Mouse (Mus musculus): ENCODE measurements around the gene Tjp1.

Gene Tjp1

DNA sequence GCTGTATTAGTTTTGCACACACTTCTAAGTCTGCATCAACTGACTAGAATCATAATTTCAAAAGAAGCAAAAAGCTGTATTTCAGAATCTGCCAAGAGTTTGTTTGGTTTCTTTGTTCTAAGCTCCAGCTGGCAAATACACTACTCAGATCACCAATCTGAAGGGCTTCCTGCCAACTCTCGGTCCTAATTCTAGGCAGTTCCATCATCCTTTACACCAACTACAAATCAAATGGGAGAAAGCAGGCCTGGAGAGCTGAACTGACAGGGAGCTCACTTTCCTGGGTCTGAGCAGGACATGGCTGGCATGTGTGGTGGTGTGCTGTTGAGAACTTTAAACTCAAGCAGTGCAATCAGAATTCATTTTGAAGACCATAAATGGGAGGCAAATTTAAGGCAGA lies 170.0 kb downstream of the Tjp1 start:
- DNase-seq (ENCODE audit: low spot score), result peak; percentile 54

DNA sequence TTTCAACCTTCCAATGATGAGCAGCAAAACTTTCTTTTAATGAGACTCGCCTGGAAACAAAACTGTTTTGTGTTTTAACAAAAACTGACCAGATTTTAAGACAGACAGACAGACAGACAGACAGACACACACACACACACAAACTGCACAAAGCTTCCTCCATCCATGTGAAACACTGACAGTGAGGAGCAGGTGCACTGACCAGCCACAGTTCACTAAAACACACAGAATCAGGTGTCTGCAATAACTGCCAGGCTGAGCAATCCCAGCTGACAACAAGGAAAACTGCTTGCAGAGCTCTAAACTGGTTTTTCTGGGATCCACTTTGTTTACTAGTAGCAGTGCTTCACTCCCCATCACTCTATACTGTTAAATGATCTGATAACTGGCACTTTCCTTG lies 171.4 kb downstream of the Tjp1 start:
- no peak for DNase-seq (ENCODE audit: low spot score)

DNA sequence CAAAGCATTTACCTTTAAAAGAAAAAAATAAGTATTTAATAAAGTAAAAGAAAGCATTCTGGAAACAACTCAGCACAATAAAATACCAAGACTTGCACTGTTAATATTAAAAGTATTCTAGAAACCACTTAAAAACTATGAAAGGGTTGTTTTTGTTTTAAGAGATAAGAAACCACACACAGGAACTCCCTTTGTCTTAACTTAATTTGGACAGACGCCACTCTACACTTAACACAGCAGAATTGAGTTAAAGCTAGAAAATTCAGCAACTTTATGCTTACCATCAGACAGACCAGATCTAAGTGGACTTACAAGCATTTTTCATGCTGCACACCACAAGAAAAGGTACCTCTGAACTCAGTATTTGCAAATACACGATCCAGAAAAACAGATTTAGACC lies 172.7 kb downstream of the Tjp1 start:
- no peak for DNase-seq (ENCODE audit: low spot score)

GRCm38 (mm10) chr7:65350348-65351079 lies 177.1 kb downstream of the Tjp1 start:
- no peak for DNase-seq (ENCODE audit: low spot score)

GRCm38 (mm10) chr7:65348540-65348939 lies 179.0 kb downstream of the Tjp1 start:
- no peak for DNase-seq (ENCODE audit: low spot score)

GRCm38 (mm10) chr7:65345314-65345713 lies 182.3 kb downstream of the Tjp1 start:
- DNase-seq (ENCODE audit: low spot score), result no peak

DNA sequence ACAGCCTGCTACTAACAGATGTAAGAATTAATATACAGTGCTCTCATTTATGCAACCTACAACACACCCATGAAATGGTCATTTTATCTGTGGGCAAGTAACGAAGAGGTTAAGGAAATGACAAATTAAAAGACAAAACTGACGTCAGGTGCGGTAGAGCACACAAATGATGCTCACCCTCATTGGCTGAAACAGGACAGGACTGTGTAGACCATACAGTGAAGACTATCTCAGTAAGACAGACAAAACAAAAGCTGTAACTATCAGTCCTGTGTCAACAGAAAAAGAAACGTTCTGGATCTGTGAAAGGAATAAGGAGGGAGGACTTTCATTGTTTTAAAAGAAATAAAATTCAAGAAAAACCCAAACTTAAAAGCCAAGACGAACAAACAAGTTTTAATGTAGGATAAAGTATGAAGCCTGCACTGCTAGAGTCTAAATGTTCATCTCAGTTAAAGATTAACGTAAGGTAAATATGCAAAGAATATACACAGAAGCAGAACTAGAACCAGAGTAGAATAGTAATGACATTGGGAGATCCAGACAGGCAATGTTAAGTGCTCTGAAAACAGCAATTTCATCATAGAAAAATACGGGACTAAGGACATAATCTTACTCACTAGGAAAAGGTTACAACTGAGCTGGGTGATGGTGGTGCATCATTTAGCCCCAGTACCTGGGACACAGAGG lies 189.9 kb downstream of the Tjp1 start:
- DNase-seq (ENCODE audit: low spot score), result no peak

GRCm38 (mm10) chr7:65333081-65333760 lies 194.4 kb downstream of the Tjp1 start:
- no peak for DNase-seq (ENCODE audit: low spot score)

DNA sequence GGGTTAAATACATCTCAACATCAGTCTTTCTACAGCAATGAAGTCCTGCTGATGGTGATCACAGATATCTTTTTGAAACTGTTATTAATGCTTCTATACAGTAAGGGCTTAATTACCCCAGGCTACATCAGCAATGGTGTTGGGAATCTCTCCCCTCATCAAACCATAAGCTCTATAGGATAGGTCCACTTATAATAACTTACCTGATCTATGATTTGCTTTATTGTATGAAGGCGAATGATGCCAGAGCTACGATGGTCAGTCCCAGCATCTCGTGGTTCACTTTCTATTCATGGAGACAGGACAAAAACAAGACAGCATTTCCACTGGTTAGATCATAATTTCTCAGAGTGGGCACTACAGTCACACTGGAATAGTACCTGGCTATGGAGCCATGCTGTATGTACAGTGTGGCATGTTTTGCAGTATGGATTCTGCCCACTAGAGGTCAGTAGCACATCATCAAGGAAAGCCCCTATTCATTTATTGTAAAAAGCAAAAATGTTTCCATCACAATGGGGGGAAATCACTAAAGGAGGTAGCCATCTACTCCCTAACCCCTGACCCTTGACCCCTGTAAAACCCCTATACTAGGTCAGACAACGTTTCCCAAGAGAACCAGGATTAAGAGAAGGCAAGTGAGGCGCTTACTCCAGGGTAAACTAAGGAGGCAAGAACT lies 208.4 kb downstream of the Tjp1 start:
- DNase-seq (ENCODE audit: low spot score), result peak; percentile 60

DNA sequence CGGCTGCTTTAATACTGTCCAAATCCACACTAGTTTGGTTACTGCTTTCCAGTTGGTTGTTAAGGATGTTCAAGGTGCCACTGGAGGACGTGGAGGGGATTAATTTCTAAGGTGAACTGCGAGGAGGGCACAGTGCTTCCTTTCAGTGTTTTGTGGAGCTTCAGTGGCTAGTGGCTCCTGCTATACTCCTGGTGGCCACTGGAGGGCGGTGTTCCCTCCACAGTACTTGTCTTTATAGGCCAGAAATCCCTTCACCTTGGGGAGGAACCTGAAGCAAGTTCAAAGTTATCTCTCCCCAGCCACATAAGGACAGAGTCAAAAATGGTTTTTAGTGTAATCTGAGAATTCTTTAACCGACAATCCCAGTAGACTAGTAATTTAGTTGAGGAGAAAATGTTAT lies 210.2 kb downstream of the Tjp1 start:
- DNase-seq (ENCODE audit: low spot score), result peak; percentile 55

GRCm38 (mm10) chr7:65315182-65315581 lies 212.4 kb downstream of the Tjp1 start:
- no peak for DNase-seq (ENCODE audit: low spot score)

- DNase-seq (ENCODE audit: low spot score), result no peak
Measured at GRCm38 (mm10) chr7:65296675-65297589, 230.6 kb downstream of the Tjp1 start.

DNA sequence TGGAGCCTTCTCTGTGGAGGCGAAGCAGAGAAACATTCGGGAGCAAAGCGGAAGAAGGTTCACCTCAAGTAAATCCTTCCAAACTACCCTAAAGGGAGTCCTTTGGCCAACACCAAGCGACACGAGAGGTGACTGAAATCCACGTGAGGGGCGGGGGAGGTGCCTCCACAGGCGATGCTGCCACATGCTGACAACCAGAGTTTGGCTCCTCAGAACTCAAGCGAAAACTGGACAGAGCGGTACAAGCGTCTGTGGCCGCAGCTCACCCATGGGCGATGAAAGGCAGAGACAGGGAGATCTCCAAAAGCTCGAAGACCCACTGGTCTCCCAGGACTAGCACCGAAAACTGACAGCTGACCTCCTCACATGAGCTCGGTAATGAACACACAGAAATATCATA lies 244.7 kb downstream of the Tjp1 start:
- DNase-seq (ENCODE audit: low spot score), result no peak

DNA sequence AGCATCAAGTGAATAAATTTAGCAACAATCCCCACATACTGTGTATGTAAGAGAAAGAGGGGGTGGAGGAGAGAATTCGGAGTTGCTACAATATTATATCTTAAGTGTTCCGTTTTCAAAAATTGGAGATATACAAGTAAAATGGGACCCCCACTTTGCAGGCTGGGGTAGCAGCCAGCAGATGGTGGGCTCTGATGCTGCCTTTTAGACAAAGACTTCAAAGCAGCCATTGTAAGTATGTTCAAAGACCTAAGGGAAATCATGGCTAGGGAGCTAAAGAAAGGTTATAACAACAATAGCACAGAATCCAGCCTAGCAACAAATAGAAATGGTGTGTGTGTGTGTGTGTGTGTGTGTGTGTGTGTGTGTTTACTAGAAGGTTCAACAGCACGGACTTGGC lies 245.6 kb downstream of the Tjp1 start:
- DNase-seq (ENCODE audit: low spot score), result no peak

DNA sequence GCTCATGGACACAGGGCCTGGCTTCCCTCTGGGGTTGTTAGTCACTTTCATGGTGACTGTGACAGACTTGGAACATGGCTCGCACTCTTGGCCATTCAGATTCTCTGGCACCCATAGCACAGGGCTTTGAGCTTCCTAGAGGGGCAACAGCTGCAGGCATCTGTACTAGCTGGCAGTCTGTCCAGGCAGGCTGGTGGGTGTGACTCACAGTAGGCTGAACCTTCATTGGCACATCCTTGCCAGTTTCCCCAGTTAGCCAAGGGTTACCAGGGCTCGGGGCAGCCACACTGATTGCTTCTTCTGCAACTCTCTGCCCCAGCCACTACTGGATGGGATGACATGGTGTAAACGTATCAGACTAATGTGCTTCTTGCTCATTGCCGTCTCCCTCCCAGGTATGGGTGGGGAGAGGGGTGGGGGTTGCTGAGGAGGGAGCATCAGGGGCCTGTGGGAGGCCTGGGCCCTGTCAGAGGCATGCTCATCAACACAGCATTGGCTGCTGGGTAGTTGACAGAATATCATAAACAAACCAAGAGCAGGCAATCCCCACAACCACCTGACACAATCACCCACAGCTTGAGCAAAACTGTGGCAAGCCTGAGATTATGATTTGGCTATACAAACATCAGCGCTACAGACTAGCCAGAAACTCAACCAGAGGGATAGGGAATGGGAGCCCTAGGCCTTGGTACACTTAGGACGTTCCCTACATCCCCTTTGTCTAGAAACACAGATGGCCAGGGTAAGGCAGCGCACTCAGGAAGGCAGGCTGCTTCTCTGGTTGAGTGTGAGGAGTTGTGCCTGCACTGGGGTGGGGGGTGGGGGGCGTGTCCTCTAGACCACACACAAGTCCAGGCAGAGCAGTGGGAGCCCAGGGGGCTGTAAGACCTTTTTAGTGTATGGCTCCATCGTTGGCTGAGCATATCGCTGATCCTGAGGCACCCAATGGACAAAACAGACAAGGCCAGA lies 246.4 kb downstream of the Tjp1 start:
- DNase-seq (ENCODE audit: low spot score), result no peak

DNA sequence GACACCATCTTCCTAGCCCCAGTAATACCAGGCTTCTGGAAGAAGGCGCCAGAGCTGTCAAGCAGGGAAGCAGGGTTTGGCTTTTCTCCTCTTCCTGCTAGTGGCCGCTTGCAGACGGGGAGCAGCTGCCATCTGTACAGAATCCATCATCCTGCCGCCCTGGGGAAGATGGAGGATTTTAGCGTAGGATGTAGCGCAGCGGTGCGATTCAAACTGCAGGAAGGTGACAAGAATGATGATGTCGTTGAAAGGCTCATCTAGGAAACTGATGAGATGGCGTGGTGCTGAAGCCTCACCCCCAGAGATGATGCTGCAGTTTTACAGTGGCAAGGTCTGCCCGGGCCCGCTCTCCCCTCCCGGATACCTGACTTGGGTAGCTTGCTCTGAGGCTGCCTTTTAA lies 248.3 kb downstream of the Tjp1 start:
- DNase-seq (ENCODE audit: low spot score), result no peak

- DNase-seq (ENCODE audit: low spot score), result no peak
Measured at GRCm38 (mm10) chr7:65275761-65276160, 251.8 kb downstream of the Tjp1 start.

GRCm38 (mm10) chr7:65274216-65274615 lies 253.4 kb downstream of the Tjp1 start:
- DNase-seq (ENCODE audit: low spot score), result no peak

DNA sequence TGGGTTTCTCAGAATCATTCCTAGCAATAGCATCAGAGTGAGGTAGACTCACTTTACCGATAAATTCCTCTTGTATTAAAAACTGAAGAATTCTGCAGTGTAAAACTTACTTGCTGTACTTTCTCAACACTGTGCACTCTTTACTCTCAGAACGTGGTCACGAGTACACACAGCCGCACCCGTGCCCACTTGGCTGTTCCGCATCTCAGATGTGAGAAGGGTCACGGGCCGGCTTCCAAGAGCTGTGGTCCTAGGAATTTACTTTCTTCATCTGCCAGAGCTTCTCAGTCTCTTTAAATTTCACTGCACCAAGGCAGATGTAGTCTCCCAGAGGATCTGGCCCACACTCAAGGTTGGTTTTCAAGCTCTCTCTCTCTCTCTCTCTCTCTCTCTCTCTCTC lies 277.9 kb downstream of the Tjp1 start:
- no peak for DNase-seq (ENCODE audit: low spot score)

Measured in MN1 (cell line).